Mouse (Mus musculus): Measurements from ENCODE around the gene Fktn.
"Not testable (repeated sequence)": the region's sequence is repeated elsewhere in the genome, so short reads cannot be mapped to it uniquely, and the experiment has no call there.

Gene Fktn

GRCm38 (mm10) chr4:53770958-53771735 lies 57.3 kb downstream of the Fktn start:
- no peak for DNase-seq (ENCODE audit: low read depth in 2 of 2, low spot score in 2 of 2)

- no peak for DNase-seq (ENCODE audit: low read depth in 2 of 2, low spot score in 2 of 2)
Measured at GRCm38 (mm10) chr4:53772004-53772403, 58.2 kb downstream of the Fktn start.

GRCm38 (mm10) chr4:53773911-53774310 lies 60.1 kb downstream of the Fktn start:
- DNase-seq (ENCODE audit: low read depth in 2 of 2, low spot score in 2 of 2), result no peak

GRCm38 (mm10) chr4:53781396-53781795 lies 67.6 kb downstream of the Fktn start:
- DNase-seq (ENCODE audit: low read depth in 2 of 2, low spot score in 2 of 2), result no peak

GRCm38 (mm10) chr4:53782216-53783070 lies 68.6 kb downstream of the Fktn start:
- no peak for DNase-seq (ENCODE audit: low read depth in 2 of 2, low spot score in 2 of 2)

GRCm38 (mm10) chr4:53785746-53786398 lies 72.1 kb downstream of the Fktn start:
- DNase-seq (ENCODE audit: low read depth in 2 of 2, low spot score in 2 of 2), result peak; percentile 7 to 23

- DNase-seq (ENCODE audit: low read depth in 2 of 2, low spot score in 2 of 2), result no peak
Measured at GRCm38 (mm10) chr4:53786851-53787250, 73.1 kb downstream of the Fktn start.

GRCm38 (mm10) chr4:53789346-53789745 lies 75.5 kb downstream of the Fktn start:
- no peak for DNase-seq (ENCODE audit: low read depth in 2 of 2, low spot score in 2 of 2)

- no peak for DNase-seq (ENCODE audit: low read depth in 2 of 2, low spot score in 2 of 2)
Measured at GRCm38 (mm10) chr4:53794257-53794966, 80.6 kb downstream of the Fktn start.

- no peak for DNase-seq (ENCODE audit: low read depth in 2 of 2, low spot score in 2 of 2)
Measured at GRCm38 (mm10) chr4:53795086-53795485, 81.3 kb downstream of the Fktn start.

- DNase-seq (ENCODE audit: low read depth in 2 of 2, low spot score in 2 of 2), result no peak
Measured at GRCm38 (mm10) chr4:53795706-53796105, 81.9 kb downstream of the Fktn start.

- DNase-seq (ENCODE audit: low read depth in 2 of 2, low spot score in 2 of 2), result no peak
Measured at GRCm38 (mm10) chr4:53796865-53797772, 83.3 kb downstream of the Fktn start.

- DNase-seq (ENCODE audit: low read depth in 2 of 2, low spot score in 2 of 2), result no peak
Measured at GRCm38 (mm10) chr4:53798896-53799676, 85.3 kb downstream of the Fktn start.

GRCm38 (mm10) chr4:53799753-53800152 lies 86.0 kb downstream of the Fktn start:
- DNase-seq (ENCODE audit: low read depth in 2 of 2, low spot score in 2 of 2), result no peak

GRCm38 (mm10) chr4:53803674-53804073 lies 89.9 kb downstream of the Fktn start:
- DNase-seq (ENCODE audit: low read depth in 2 of 2, low spot score in 2 of 2), result not testable (repeated sequence)

GRCm38 (mm10) chr4:53806428-53806827 lies 92.6 kb downstream of the Fktn start:
- not testable (repeated sequence) for DNase-seq (ENCODE audit: low read depth in 2 of 2, low spot score in 2 of 2)

- no peak for DNase-seq (ENCODE audit: low read depth in 2 of 2, low spot score in 2 of 2)
Measured at GRCm38 (mm10) chr4:53818320-53818719, 104.5 kb downstream of the Fktn start.

GRCm38 (mm10) chr4:53823697-53824096 lies 109.9 kb downstream of the Fktn start:
- DNase-seq (ENCODE audit: low read depth in 2 of 2, low spot score in 2 of 2), result no peak

GRCm38 (mm10) chr4:53824831-53825230 lies 111.0 kb downstream of the Fktn start:
- DNase-seq (ENCODE audit: low read depth in 2 of 2, low spot score in 2 of 2), result no peak

Data from CD8-positive naive resting alpha-beta T cell, adult 2 months (primary cell).